Mouse (Mus musculus) embryonic fibroblast, embryonic 13.5 days (primary cell): ENCODE results near the gene Kcnk13. TPM values are rescaled to one million over a fixed set of nuclear protein-coding genes. Genes with fewer than 3 reads are reported as not detected.
A peak's percentile ranks its signal among the peaks of the same experiment; 100 is the strongest.

Experiments used
- H3K27ac ChIP-seq: 2 replicates; pipeline ENCODE4 v1.5.1; 2012; ENCODE audit warnings: low read length, control low read depth, inconsistent platforms; ENCODE audit not compliant: insufficient read depth
- H3K4me1 ChIP-seq: 2 replicates; pipeline ENCODE4 v1.6.1; 2011; ENCODE audit warnings: low read length; ENCODE audit not compliant: control insufficient read depth, insufficient read depth
- H3K4me3 ChIP-seq: 2 replicates; pipeline ENCODE4 v1.5.1; 2011; ENCODE audit warnings: mild to moderate bottlenecking, control low read depth, low read length; ENCODE audit not compliant: insufficient read depth
- CTCF ChIP-seq: IDR thresholded peaks from 2 replicates; pipeline ENCODE4 v1.5.1; 2011; ENCODE audit warnings: mild to moderate bottlenecking, control low read depth, low read length, moderate library complexity, borderline replicate concordance; ENCODE audit not compliant: insufficient read depth
- POLR2A ChIP-seq: IDR thresholded peaks from 2 replicates; pipeline ENCODE4 v1.6.1; 2011; ENCODE audit warnings: low read depth, mild to moderate bottlenecking, control low read depth, low read length, moderate library complexity
- polyA plus RNA-seq: library from polyadenylated mRNA; stranded (reverse); fragments of >200 nt; gene quantifications from 2 replicates; pipeline ENCODE4 v1.2.4, GENCODE M21; 2011; ENCODE audit warnings: low read depth; ENCODE audit not compliant: missing spikeins, insufficient read length

The Kcnk13 gene
- polyA plus RNA-seq: not detected in 2 replicates

DNA sequence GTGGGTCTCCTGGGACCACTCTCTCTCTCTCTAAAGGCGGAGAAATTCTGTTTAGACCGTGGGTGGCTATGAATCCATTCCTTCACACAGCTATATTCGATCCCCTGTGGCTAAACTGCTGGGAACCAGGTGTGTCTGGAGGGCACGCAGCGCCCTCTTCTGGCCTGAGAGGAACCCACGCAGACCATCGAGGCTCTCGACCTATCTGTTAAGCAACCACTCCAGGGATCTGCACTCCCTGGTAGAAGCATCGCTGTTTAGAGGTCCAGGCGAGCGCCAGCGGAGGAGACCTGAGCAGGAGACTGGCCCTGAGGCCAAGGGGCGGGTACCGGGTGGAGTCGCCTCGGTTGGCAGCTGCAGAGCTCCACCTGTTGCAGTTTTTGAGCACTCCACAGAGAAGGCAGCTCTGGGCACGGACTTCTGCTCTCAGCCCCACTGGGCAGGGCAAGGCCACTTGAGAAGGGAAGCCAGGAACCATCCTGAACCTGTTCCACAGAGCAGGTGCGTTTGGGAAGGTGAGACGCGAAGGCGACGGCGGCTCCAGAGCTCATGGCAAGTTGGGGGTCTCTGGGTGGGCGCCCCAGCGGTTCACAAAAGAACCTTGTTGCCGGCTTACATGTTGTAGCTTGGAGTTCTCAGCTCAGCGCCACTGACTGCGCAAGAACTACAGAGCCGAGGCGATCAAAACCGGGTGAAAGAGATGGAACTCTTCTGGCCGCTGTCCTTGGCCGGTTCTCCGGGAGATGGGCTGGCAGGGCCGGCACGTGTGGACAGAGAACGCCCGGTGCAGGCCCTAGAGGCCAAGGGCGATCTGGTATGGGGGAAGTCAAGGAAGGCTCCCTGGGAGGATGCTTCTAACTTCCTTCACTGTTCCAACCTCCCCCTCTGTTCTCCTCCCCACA, at the start of gene Kcnk13:
Gene Kcnk13 (plus strand): TSS at position 199 of the 902 bp plus-strand sequence.
- H3K4me3 ChIP-seq: peak within 1 kb of the TSS; percentile 40
- no peak for TF ChIP-seq POLR2A
- TF ChIP-seq CTCF: peak; percentile 89
- no peak within 1 kb of the TSS for H3K27ac ChIP-seq
- H3K4me1 ChIP-seq: 0 out of 2 replicates have a peak, but pooled peaks cover 3% of the 10 kb centered on the region

DNA sequence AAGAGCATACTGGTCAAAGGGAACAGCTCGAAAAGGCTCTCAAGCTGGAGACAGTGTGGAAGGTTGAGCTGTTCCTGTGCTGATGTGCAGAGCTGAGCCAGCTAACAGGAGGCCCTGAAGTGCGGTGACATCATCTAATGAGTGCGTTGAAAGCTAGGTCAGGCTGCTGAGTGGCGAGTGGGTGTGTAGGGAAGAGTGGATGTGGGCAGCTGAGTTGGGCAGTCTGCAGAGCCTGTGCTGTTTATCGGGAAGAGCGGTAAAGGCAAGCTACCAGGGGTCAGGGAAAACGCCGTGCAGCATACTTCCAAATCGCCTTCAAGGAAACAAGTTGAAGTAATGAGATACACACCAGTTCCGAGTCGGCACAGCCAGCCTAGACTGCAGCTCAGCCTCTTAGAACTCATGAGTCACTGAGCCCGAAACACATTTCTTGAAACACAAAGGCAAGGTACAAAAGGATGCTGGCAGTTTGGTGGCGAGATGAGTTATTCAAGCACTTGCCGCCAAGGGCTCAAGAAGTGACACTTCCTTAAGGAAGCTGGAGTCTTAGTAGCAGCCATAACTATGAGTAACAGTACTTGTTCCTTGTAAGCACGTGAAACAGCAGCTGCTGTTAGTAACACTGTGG, 46.4 kb upstream of the Kcnk13 start:
- H3K27ac ChIP-seq: no peak overlapping the region
- TF ChIP-seq CTCF (no peak), POLR2A (no peak)
- no peaks in the 10 kb centered on the region for H3K4me1 ChIP-seq
- no peak overlapping the region for H3K4me3 ChIP-seq

DNA sequence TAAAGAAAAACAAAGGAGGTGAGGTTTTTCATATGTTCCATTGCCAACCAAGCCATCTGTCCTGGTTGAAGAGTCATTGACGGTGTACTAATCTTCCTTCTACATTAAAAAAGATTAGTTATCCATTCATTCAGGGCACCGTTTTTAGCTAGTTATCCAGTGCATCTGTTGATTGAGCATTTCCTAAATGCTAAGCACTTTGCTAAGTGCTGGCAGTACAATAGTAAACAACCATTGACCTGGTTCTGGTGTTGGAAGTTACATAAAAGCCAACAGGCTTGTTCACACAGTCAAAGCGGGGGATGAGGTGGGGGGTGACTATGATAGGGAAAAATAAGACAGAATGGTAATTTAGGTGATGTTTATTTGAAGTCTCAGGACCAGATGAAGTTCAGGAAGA, 44.7 kb upstream of the Kcnk13 start:
- no peak overlapping the region for H3K27ac ChIP-seq
- no peaks in the 10 kb centered on the region for H3K4me1 ChIP-seq
- TF ChIP-seq POLR2A (no peak), CTCF (no peak)
- H3K4me3 ChIP-seq: no peak overlapping the region

DNA sequence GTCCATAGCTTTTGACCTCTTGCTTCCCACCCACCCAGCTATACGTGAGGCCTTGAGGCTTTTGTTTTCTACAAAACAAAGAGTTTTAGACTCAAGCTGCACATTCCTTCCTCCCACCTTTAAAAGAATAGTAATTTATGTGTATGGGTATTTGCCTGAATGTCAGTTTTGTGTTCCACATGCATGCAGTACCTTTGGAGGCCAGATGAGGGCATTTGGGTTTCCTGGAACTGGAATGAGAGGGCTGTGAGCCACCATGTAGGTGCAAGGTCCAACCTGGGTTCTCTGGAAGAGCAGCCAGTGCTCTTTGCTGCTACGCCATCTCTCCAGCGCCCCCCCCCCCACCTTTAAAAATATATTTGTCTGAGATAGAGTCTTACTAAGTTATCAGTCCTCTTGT, 43.3 kb upstream of the Kcnk13 start:
- TF ChIP-seq CTCF: no peak
- TF ChIP-seq POLR2A: no peak
- no peak overlapping the region for H3K4me3 ChIP-seq
- no peak overlapping the region for H3K27ac ChIP-seq
- H3K4me1 ChIP-seq: no peaks in the 10 kb centered on the region

DNA sequence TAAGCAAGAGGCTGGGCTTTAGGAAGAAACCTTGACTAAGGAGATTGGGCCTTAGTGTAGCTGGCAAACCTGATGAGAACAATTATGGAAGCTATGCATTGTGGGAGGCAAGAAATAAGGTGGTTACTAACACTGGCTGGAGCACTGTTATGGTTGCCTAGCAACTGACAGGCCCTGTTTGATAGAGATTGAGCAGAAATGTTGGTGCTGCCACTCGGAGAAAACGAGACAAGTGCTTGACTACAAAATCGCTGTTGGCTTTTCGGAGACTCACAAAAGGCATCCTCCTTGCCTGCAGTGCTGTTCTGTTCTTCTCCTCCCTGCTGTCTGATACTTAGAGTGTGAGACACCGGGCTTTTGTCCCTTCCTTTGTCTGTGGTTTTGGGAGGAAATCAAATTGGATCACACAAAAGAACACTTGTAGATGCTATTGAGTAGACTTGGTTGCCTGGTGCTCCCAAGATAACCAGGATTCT, 41.1 kb upstream of the Kcnk13 start:
- TF ChIP-seq CTCF (no peak), POLR2A (no peak)
- Histone ChIP-seq H3K4me3 (no peak overlapping the region), H3K4me1 (0 out of 2 replicates have a peak, but pooled peaks cover 4% of the 10 kb centered on the region), H3K27ac (no peak overlapping the region)

DNA sequence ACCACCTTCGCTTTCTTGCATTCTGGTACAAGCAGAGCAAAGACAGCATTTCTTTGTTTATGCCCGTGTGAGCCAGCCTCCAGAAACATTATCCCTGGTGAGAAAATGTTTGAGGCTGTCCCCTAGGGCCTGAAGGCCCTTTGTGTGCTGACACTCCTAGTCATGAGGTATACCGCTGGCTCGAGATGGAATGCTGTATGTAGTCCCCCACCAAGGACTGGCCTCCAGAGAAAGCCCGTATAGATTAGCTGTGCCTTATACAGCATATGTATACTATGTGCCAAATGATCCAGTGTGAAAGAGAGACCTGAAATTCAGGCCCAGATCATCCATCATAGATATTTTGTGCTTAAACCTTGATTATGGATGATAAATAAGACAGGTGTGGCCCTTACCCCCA, 40.6 kb upstream of the Kcnk13 start:
- Histone ChIP-seq H3K27ac (no peak overlapping the region), H3K4me1 (0 out of 2 replicates have a peak, but pooled peaks cover 4% of the 10 kb centered on the region), H3K4me3 (no peak overlapping the region)
- no peak for TF ChIP-seq POLR2A
- no peak for TF ChIP-seq CTCF

DNA sequence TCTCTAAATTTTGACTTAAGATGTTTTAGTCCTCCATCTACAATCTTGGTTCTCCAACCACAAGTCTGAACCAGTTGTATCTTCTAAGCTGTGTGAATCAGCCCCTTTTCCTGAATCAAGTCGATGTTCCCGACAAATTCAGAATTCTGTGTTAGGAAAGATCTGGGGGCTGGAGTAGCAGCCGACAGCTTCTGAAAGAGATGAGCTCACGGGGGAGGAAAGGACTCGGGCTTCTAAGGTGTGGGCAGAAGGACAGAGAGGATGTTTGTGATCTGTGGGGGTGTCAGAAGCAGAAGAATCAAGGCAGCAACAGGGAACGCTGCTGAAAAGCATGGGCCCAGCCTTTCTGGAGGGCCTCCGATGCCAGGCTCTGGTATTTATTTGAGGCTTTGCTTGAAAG, 36.0 kb upstream of the Kcnk13 start:
- Histone ChIP-seq H3K27ac (no peak overlapping the region), H3K4me1 (0 out of 2 replicates have a peak, but pooled peaks cover 4% of the 10 kb centered on the region), H3K4me3 (no peak overlapping the region)
- TF ChIP-seq CTCF (no peak), POLR2A (no peak)

DNA sequence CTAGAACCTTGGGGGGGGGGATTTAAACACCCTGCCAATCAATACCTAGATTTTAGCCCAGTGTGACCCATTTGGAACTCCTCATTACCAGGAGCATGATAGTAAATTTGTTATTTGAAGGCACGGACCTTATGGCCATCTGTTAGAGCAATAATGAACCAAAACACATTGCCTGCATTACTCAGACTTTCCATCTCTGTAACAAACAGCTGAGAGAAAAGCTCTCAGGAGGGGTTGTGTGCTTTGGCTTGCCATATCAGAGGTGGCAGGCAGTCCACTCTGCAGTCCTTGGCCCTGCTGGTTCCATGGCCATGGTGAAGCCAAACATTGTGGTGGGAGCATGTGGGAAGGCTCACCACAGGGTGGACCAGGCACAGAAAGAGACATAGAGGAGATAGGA, 35.1 kb upstream of the Kcnk13 start:
- TF ChIP-seq CTCF (no peak), POLR2A (no peak)
- no peak overlapping the region for H3K4me3 ChIP-seq
- H3K27ac ChIP-seq: no peak overlapping the region

DNA sequence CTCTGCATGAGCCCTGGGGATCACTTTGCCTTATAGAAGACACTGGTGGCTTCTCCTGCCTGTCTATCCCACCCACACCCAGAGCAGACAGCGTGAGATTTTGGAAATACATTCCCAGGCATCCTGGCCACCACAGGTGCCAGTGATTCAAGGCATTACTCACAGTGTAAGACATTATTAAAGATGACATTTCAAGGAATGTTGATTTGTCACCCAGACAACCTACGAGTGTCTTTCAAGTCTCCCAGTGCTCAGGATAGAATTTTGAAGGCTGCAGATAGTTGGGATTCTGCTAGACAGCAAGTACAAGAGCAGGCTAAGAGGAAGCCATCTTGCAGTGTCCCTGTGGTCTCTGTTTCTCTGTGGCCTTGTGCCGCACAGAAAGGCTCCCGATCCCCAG, 32.1 kb upstream of the Kcnk13 start:
- Histone ChIP-seq H3K4me3 (no peak overlapping the region), H3K4me1 (0 out of 2 replicates have a peak, but pooled peaks cover 4% of the 10 kb centered on the region), H3K27ac (no peak overlapping the region)
- no peak for TF ChIP-seq POLR2A
- no peak for TF ChIP-seq CTCF

More for the DNA sequence above, 35.1 kb upstream of the Kcnk13 start:
- H3K4me1 ChIP-seq: 0 out of 2 replicates have a peak, but pooled peaks cover 4% of the 10 kb centered on the region

DNA sequence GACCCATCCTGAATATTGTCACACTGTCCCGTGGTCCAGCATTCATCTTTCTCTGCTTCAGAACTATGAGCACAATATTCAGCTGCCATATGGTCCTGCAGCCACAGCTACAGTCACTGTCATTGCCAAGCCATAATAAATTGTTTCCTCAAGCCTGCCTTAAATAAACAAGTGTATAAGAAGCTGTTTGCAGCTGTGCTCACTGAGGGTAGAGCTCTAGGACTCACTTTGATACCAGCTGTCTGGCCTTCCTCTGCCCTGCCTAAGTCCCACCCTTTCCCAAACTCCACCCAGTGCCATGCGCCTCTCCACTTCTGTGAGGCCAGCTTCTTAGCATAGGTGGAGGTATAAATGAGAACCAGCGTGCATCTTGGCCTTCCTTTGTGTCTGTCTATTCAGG, 30.7 kb upstream of the Kcnk13 start:
- TF ChIP-seq CTCF (no peak), POLR2A (no peak)
- H3K4me1 ChIP-seq: no peaks in the 10 kb centered on the region
- H3K27ac ChIP-seq: no peak overlapping the region
- H3K4me3 ChIP-seq: no peak overlapping the region
